Mouse (Mus musculus): ENCODE data around the gene Colgalt1. TPM values are rescaled to one million over a fixed set of nuclear protein-coding genes. Genes with fewer than 3 reads are reported as not detected.

The Colgalt1 gene
- polyA plus RNA-seq, 1 experiment = 128 TPM

GRCm38 (mm10) chr8:71671549-71671965, 60.8 kb downstream of the Colgalt1 start, which contains the start of gene Unc13a:
Gene Unc13a, minus strand, starts transcription at chr8:71671757.
- TF ChIP-seq POLR2A (IDR thresholded peaks at IDR 0.05; ENCODE audit: borderline replicate concordance, extremely low read depth, insufficient read depth, insufficient read length, poor library complexity, severe bottlenecking) = peak; percentile 70; the same call in 1 of the 2 replicates
- no peak for TF ChIP-seq CTCF (IDR thresholded peaks at IDR 0.05; ENCODE audit: borderline replicate concordance, extremely low read depth, insufficient read depth, insufficient read length)
- peak; percentile 96 for DNase-seq (ENCODE audit: low read depth)

- no peak for TF ChIP-seq POLR2A (IDR thresholded peaks at IDR 0.05; ENCODE audit: borderline replicate concordance, extremely low read depth, insufficient read depth, insufficient read length, poor library complexity, severe bottlenecking)
- TF ChIP-seq CTCF (IDR thresholded peaks at IDR 0.05; ENCODE audit: borderline replicate concordance, extremely low read depth, insufficient read depth, insufficient read length) = no peak
- DNase-seq (ENCODE audit: low read depth) = no peak
These were observed 61.5 kb downstream of the Colgalt1 start for GRCm38 (mm10) chr8:71672168-71672735.

GRCm38 (mm10) chr8:71674071-71674470, 63.3 kb downstream of the Colgalt1 start:
- TF ChIP-seq CTCF (IDR thresholded peaks at IDR 0.05; ENCODE audit: borderline replicate concordance, extremely low read depth, insufficient read depth, insufficient read length) (no peak), POLR2A (IDR thresholded peaks at IDR 0.05; ENCODE audit: borderline replicate concordance, extremely low read depth, insufficient read depth, insufficient read length, poor library complexity, severe bottlenecking) (no peak)
- no peak for DNase-seq (ENCODE audit: low read depth)

Other genes with a start within 250 kb of the Colgalt1 start
- 155 and 176 TPM in 2 replicates for gene Use1, start 244.2 kb upstream of the Colgalt1 start, polyA plus RNA-seq (2012; rRNA removed)
- gene Ocel1, start 239.7 kb upstream of the Colgalt1 start, polyA plus RNA-seq (2012; rRNA removed) = 5.4 and 6.0 TPM in 2 replicates
- 59.4 and 61.5 TPM in 2 replicates for gene Nr2f6, start 229.0 kb upstream of the Colgalt1 start, polyA plus RNA-seq (2012; rRNA removed)
- gene Ushbp1, start 215.2 kb upstream of the Colgalt1 start, polyA plus RNA-seq (2012; rRNA removed) = 8.7 and 9.4 TPM in 2 replicates
- gene Babam1, start 214.1 kb upstream of the Colgalt1 start, polyA plus RNA-seq (2012; rRNA removed) = 115 and 119 TPM in 2 replicates
- 12.1 and 29.4 TPM in 2 replicates for gene Ankle1, start 205.0 kb upstream of the Colgalt1 start, polyA plus RNA-seq (2012; rRNA removed)
- 163 and 168 TPM in 2 replicates for gene Abhd8, start 147.3 kb upstream of the Colgalt1 start, polyA plus RNA-seq (2012; rRNA removed)
- 94.8 and 124 TPM in 2 replicates for gene Mrpl34, start 146.0 kb upstream of the Colgalt1 start, polyA plus RNA-seq (2012; rRNA removed)
- 206 and 229 TPM in 2 replicates for gene Dda1, start 141.8 kb upstream of the Colgalt1 start, polyA plus RNA-seq (2012; rRNA removed)
- gene Ano8, start 125.0 kb upstream of the Colgalt1 start, polyA plus RNA-seq (2012; rRNA removed) = 124 and 153 TPM in 2 replicates
- 25.5 and 34.2 TPM in 2 replicates for gene Gtpbp3, start 122.9 kb upstream of the Colgalt1 start, polyA plus RNA-seq (2012; rRNA removed)
- gene Plvap, start 99.2 kb upstream of the Colgalt1 start, polyA plus RNA-seq (2012; rRNA removed) = 10.1 and 13.0 TPM in 2 replicates
- gene Ccdc194, start 85.3 kb upstream of the Colgalt1 start, polyA plus RNA-seq (2012; rRNA removed) = 0.11 and 0.56 TPM in 2 replicates
- gene Bst2, start 73.5 kb upstream of the Colgalt1 start, polyA plus RNA-seq (2012; rRNA removed) = 11.4 and 18.1 TPM in 2 replicates
- gene Mvb12a, start 68.1 kb upstream of the Colgalt1 start, polyA plus RNA-seq (2012; rRNA removed) = 74.0 and 112 TPM in 2 replicates
- gene Tmem221, start 52.1 kb upstream of the Colgalt1 start, polyA plus RNA-seq (2012; rRNA removed) = 0.07 and 0.16 TPM in 2 replicates
- gene Nxnl1, start 44.4 kb upstream of the Colgalt1 start, polyA plus RNA-seq (2012; rRNA removed) = not detected in 2 replicates
- gene Slc27a1, start 42.1 kb upstream of the Colgalt1 start, polyA plus RNA-seq (2012; rRNA removed) = 130 and 165 TPM in 2 replicates
- 113 and 128 TPM in 2 replicates for gene Pgls, start 18.8 kb upstream of the Colgalt1 start, polyA plus RNA-seq (2012; rRNA removed)
- gene Fam129c, start 13.3 kb upstream of the Colgalt1 start, polyA plus RNA-seq (2012; rRNA removed) = 7.7 and 8.7 TPM in 2 replicates
- 84.9 and 86.4 TPM in 2 replicates for gene Unc13a, start 60.8 kb downstream of the Colgalt1 start, polyA plus RNA-seq (2012; rRNA removed)
- 3.7 and 5.1 TPM in 2 replicates for gene Jak3, start 65.3 kb downstream of the Colgalt1 start, polyA plus RNA-seq (2012; rRNA removed)
- 0.60 and 1.1 TPM in 2 replicates for gene Insl3, start 78.2 kb downstream of the Colgalt1 start, polyA plus RNA-seq (2012; rRNA removed)
- 0.45 and 0.46 TPM in 2 replicates for gene B3gnt3, start 90.8 kb downstream of the Colgalt1 start, polyA plus RNA-seq (2012; rRNA removed)
- 146 and 203 TPM in 2 replicates for gene Fcho1, start 114.7 kb downstream of the Colgalt1 start, polyA plus RNA-seq (2012; rRNA removed)

All from brain, embryonic 14.5 days (tissue).